ENCODE assay signal across 29 mouse cellular contexts in the genomic region with DNA sequence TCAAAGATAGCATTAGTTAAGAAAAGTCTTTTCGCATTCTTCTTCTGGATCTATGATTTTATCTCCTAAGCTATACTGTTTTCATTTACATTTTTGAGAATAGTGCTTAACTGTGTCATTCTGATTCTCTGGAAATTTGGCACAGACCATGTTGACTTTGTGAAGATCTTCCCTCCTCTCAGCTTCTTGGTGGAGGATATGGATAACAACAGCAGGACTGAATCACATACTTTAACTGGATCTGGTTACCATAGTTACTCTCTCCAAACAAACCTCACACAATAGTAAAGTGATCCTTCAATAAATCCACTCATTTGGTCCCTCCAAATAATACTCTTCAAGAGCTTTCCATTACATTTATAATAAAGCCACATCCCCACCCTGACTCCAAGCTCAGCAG.
DNase-seq lines count a peak whose midpoint lies in the region; ATAC-seq and TF ChIP-seq lines count a peak whose summit lies in the region.
"Had no signal": no experiment of that assay in that cellular context is flagged by ENCODE, and none has a peak within 500 bp of the region (broad histone marks: within the 10 kb centered on the region; RNA-seq: fewer than 3 reads in every experiment).

No protein-coding gene starts in this region.

- 0 out of 2 replicates have a peak overlapping the region, but pooled peaks have one; percentile 33 for H3K27ac ChIP-seq in layer of hippocampus, adult 2 months
- no peak overlapping the region for H3K27ac ChIP-seq in midbrain, embryonic 12.5 days (replicated peaks)
- H3K27ac ChIP-seq in midbrain, embryonic 16.5 days (ENCODE audit: low read length): no peak overlapping the region
- no peak overlapping the region for H3K27ac ChIP-seq in hindbrain, embryonic 10.5 days
- H3K27ac ChIP-seq: embryonic facial prominence, embryonic 15.5 days; heart, adult 2 months; heart, embryonic 10.5 days; heart, embryonic 13.5 days; hindbrain, embryonic 14.5 days; hindbrain, postnatal 0 days had no signal

- no peaks in the 10 kb centered on the region for H3K9me3 ChIP-seq in midbrain, embryonic 12.5 days
- H3K9me3 ChIP-seq in midbrain, embryonic 16.5 days (replicated peaks; ENCODE audit: control insufficient read depth, low read length, poor library complexity, severe bottlenecking): no peaks in the 10 kb centered on the region
- no peaks in the 10 kb centered on the region for H3K9me3 ChIP-seq in hindbrain, embryonic 10.5 days
- H3K9me3 ChIP-seq: embryonic facial prominence, embryonic 15.5 days; G1E; heart, embryonic 10.5 days; heart, embryonic 13.5 days had no signal

- 87% methylated on average over 1 of the region's 1 CpGs for WGBS in midbrain, embryonic 12.5 days
- 96% methylated on average over 1 of the region's 1 CpGs for WGBS in midbrain, embryonic 16.5 days
- WGBS in hindbrain, embryonic 10.5 days: 90% methylated on average over 1 of the region's 1 CpGs

- H3K4me1 ChIP-seq in midbrain, embryonic 12.5 days: no peaks in the 10 kb centered on the region
- H3K4me1 ChIP-seq in midbrain, embryonic 16.5 days (ENCODE audit: control insufficient read depth, insufficient read depth, low read length): no peaks in the 10 kb centered on the region
- H3K4me1 ChIP-seq in hindbrain, embryonic 10.5 days (replicated peaks): no peaks in the 10 kb centered on the region
- H3K4me1 ChIP-seq: embryonic facial prominence, embryonic 15.5 days; heart, embryonic 10.5 days; heart, embryonic 13.5 days had no signal

- TF ChIP-seq CTCF in layer of hippocampus, adult 2 months (conservative IDR thresholded peaks at IDR 0.05): no peak

- H3K4me3 ChIP-seq in layer of hippocampus, adult 2 months: no peak overlapping the region
- no peak overlapping the region for H3K4me3 ChIP-seq in midbrain, embryonic 12.5 days
- no peak overlapping the region for H3K4me3 ChIP-seq in midbrain, embryonic 16.5 days (ENCODE audit: low read depth, low read length)
- no peak overlapping the region for H3K4me3 ChIP-seq in hindbrain, embryonic 10.5 days
- H3K4me3 ChIP-seq: embryonic facial prominence, embryonic 15.5 days; heart, adult 2 months; heart, embryonic 10.5 days; heart, embryonic 13.5 days had no signal

- no peaks in the 10 kb centered on the region for H3K27me3 ChIP-seq in midbrain, embryonic 12.5 days
- no peaks in the 10 kb centered on the region for H3K27me3 ChIP-seq in midbrain, embryonic 16.5 days (ENCODE audit: control insufficient read depth, insufficient read depth, low read depth, low read length)
- no peaks in the 10 kb centered on the region for H3K27me3 ChIP-seq in hindbrain, embryonic 10.5 days (ENCODE audit: insufficient read depth, poor library complexity, severe bottlenecking)
- H3K27me3 ChIP-seq: CH12.LX; embryonic facial prominence, embryonic 15.5 days; heart, embryonic 13.5 days; Patski had no signal

- no peak for DNase-seq in frontal cortex, postnatal 10 days (ENCODE audit: low spot score in 2 of 2)
- DNase-seq in layer of hippocampus, adult 2 months (ENCODE audit: low spot score in 2 of 2): peak in 1 of 2 experiments; percentile 3
- no peak for DNase-seq in layer of hippocampus, postnatal 10 days (ENCODE audit: low spot score in 2 of 2)
- no peak for DNase-seq in hindbrain, embryonic 10.5 days (ENCODE audit: low spot score)
- DNase-seq: adrenal gland, postnatal 10 days; adrenal gland, postnatal 36 days; B cell, adult 2 months; cerebellum, adult 11-12 months; cerebellum, adult 8-10 months; cerebellum, postnatal 10 days; cerebellum, postnatal 36 days; embryo, embryonic 11 days; forebrain, postnatal 0 days; gastrocnemius, postnatal 10 days; gastrocnemius, postnatal 36 days; heart, adult 2 months had no signal

- peak; percentile 92 for ATAC-seq in frontal cortex, adult (ENCODE audit: low TSS enrichment)
- ATAC-seq in midbrain, embryonic 12.5 days (ENCODE audit: low FRiP score, low read depth): peak; percentile 44; the same call in 1 of the 2 replicates
- ATAC-seq in midbrain, embryonic 16.5 days: no peak
- ATAC-seq: forebrain, embryonic 14.5 days; forebrain, postnatal 0 days; hindbrain, postnatal 0 days; inflammation-experienced regulatory T-cells, adult 6 months; Patski had no signal

- H3K9ac ChIP-seq in midbrain, embryonic 12.5 days (replicated peaks): no peak overlapping the region
- no peak overlapping the region for H3K9ac ChIP-seq in midbrain, embryonic 16.5 days (ENCODE audit: low read depth, low read length)
- H3K9ac ChIP-seq: embryonic facial prominence, embryonic 15.5 days; forebrain, postnatal 0 days; heart, embryonic 13.5 days; hindbrain, embryonic 14.5 days had no signal

- H3K36me3 ChIP-seq in midbrain, embryonic 12.5 days: no peaks in the 10 kb centered on the region
- no peaks in the 10 kb centered on the region for H3K36me3 ChIP-seq in midbrain, embryonic 16.5 days (ENCODE audit: control insufficient read depth, insufficient read depth, low read length)
- H3K36me3 ChIP-seq in hindbrain, embryonic 10.5 days: no peaks in the 10 kb centered on the region
- H3K36me3 ChIP-seq: embryonic facial prominence, embryonic 15.5 days; G1E; heart, embryonic 10.5 days; heart, embryonic 13.5 days had no signal

- H3K4me2 ChIP-seq in midbrain, embryonic 12.5 days (replicated peaks): no peak overlapping the region
- no peak overlapping the region for H3K4me2 ChIP-seq in midbrain, embryonic 16.5 days (ENCODE audit: low read length)
- H3K4me2 ChIP-seq: embryonic facial prominence, embryonic 15.5 days; heart, embryonic 13.5 days; hindbrain, embryonic 14.5 days had no signal
